Mouse (Mus musculus) midbrain, embryonic 10.5 days (tissue): Measurements from ENCODE around the gene Tmem88. TPM values are rescaled to one million over a fixed set of nuclear protein-coding genes. Genes with fewer than 3 reads are reported as not detected.

Experiments
- DNase-seq: peaks from one replicate; pipeline ENCODE4 v3.0.0-alpha.2; 2017; ENCODE audit warnings: low spot score
- H3K27ac ChIP-seq: fragments of 300-500 bp; sonication (generic); replicated peaks from 2 replicates; pipeline ENCODE4 v1.5.1; 2016; ENCODE audit warnings: mild to moderate bottlenecking
- H3K27me3 ChIP-seq: fragments of 300-500 bp; sonication (generic); 2 replicates; pipeline ENCODE4 v1.6.1; 2016; ENCODE audit warnings: low read depth, mild to moderate bottlenecking; ENCODE audit not compliant: poor library complexity, severe bottlenecking
- H3K36me3 ChIP-seq: fragments of 300-500 bp; sonication (generic); 2 replicates; pipeline ENCODE4 v1.6.1; 2016; ENCODE audit warnings: mild to moderate bottlenecking, moderate library complexity
- H3K4me1 ChIP-seq: fragments of 300-500 bp; sonication (generic); 2 replicates; pipeline ENCODE4 v1.6.1; 2016
- H3K4me3 ChIP-seq: fragments of 300-500 bp; sonication (generic); 2 replicates; pipeline ENCODE4 v1.5.1; 2016; ENCODE audit warnings: mild to moderate bottlenecking, moderate library complexity
- H3K9me3 ChIP-seq: fragments of 300-500 bp; sonication (generic); replicated peaks from 2 replicates; pipeline ENCODE4 v1.6.1; 2016; ENCODE audit warnings: mild to moderate bottlenecking
- WGBS: fragments of 180-500 bp; shearing (Covaris S2); methylation state at CpG from one replicate; pipeline ENCODE4 v1.1.7; 2016; 5-methylcytosine and 5-hydroxymethylcytosine counted together
- polyA plus RNA-seq: library from polyadenylated mRNA; unstranded; fragments of >200 nt; fragmentation: Nextera tagmentation; extraction: Ambion mirVana; gene quantifications from 2 replicates; pipeline ENCODE4 v1.2.1, GENCODE M21; 2016

Gene Tmem88
- polyA plus RNA-seq, 1 experiment from 2014 or later: 21.4 TPM

DNA sequence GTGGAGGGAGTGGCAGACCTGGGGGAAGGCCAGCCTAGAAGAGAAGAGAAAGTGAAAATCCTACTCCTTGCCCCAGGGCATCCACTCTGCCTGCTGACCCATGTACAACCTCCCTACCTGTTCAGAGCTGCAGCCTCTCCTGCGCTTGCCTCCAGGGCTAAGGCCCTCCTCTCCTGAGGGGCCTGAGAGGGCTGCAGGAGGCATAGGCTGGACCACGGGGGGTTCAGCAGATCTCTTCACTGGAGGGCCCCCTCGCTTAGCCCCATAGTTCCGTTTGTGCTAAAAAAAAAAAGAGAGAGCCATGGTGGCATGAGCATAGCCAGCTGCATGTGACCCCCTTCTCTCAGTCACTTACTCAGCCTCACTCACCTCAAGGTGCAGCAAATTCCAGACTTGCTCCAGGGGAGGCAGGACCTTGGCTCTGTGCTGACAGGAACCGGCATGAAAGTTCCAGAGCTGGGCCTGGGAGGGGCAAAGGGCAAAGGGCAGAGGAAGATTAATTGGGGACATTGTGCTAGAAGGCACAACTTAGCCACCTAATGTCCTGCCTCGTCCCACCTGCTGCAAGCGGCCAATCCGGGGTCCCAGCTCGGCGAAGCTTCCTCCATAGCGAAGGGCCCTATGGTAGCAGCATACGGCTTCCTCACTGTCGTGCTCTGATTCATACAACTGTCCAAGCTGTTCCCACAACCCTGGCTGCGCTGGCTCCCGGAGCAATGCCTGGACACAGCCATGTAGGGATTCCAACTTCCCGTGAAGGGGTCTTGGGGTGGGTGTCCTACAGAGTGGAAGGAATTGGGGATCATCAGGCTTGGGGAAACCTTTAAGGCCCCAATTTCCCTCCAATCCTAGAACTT lies 9.1 kb upstream of the Tmem88 start:
- H3K4me3 ChIP-seq: peak overlapping the region; percentile 93; the same call in 1 of the 2 replicates
- peaks cover 51% of the 10 kb centered on the region for H3K4me1 ChIP-seq
- DNase-seq: no peak
- WGBS: 91% methylated on average over 16 of the region's 16 CpGs
- H3K27ac ChIP-seq: no peak overlapping the region
- H3K9me3 ChIP-seq: no peaks in the 10 kb centered on the region
- no peaks in the 10 kb centered on the region; the same call in 1 of the 2 replicates for H3K27me3 ChIP-seq
- H3K36me3 ChIP-seq: peaks cover 63% of the 10 kb centered on the region

GRCm38 (mm10) chr11:69406282-69406681 lies 8.2 kb upstream of the Tmem88 start:
- 87% methylated on average over 19 of the region's 19 CpGs for WGBS
- Histone ChIP-seq H3K27ac (no peak overlapping the region; the same call in 1 of the 2 replicates), H3K9me3 (no peaks in the 10 kb centered on the region), H3K4me1 (peaks cover 49% of the 10 kb centered on the region), H3K4me3 (peak overlapping the region; percentile 10), H3K27me3 (peaks cover 4% of the 10 kb centered on the region), H3K36me3 (peaks cover 71% of the 10 kb centered on the region)
- no peak for DNase-seq

GRCm38 (mm10) chr11:69405397-69406200 lies 7.6 kb upstream of the Tmem88 start:
- no peak overlapping the region; the same call in 1 of the 2 replicates for H3K27ac ChIP-seq
- peak overlapping the region; percentile 10; the same call in 1 of the 2 replicates for H3K4me3 ChIP-seq
- 93% methylated on average over 24 of the region's 24 CpGs for WGBS
- no peak for DNase-seq
- peaks cover 78% of the 10 kb centered on the region for H3K36me3 ChIP-seq
- no peaks in the 10 kb centered on the region for H3K9me3 ChIP-seq
- peaks cover 10% of the 10 kb centered on the region for H3K27me3 ChIP-seq
- H3K4me1 ChIP-seq: peaks cover 48% of the 10 kb centered on the region

- WGBS: 95% methylated on average over 24 of the region's 24 CpGs
- H3K27ac ChIP-seq: no peak overlapping the region
- DNase-seq: no peak
- no peaks in the 10 kb centered on the region for H3K9me3 ChIP-seq
- H3K4me3 ChIP-seq: 0 out of 2 replicates have a peak overlapping the region, but pooled peaks have one; percentile 14
- H3K27me3 ChIP-seq: peaks cover 18% of the 10 kb centered on the region
- peaks cover 48% of the 10 kb centered on the region for H3K4me1 ChIP-seq
- H3K36me3 ChIP-seq: peaks cover 86% of the 10 kb centered on the region
Measured at GRCm38 (mm10) chr11:69404595-69405396, 6.8 kb upstream of the Tmem88 start.

- 93% methylated on average over 38 of the region's 38 CpGs for WGBS
- Histone ChIP-seq H3K4me1 (peaks cover 49% of the 10 kb centered on the region), H3K9me3 (no peaks in the 10 kb centered on the region), H3K36me3 (peaks cover 91% of the 10 kb centered on the region), H3K27me3 (peaks cover 22% of the 10 kb centered on the region), H3K27ac (no peak overlapping the region), H3K4me3 (peak overlapping the region; percentile 21; the same call in 1 of the 2 replicates)
- no peak for DNase-seq
Measured at GRCm38 (mm10) chr11:69403691-69404594, 5.9 kb upstream of the Tmem88 start.

DNA sequence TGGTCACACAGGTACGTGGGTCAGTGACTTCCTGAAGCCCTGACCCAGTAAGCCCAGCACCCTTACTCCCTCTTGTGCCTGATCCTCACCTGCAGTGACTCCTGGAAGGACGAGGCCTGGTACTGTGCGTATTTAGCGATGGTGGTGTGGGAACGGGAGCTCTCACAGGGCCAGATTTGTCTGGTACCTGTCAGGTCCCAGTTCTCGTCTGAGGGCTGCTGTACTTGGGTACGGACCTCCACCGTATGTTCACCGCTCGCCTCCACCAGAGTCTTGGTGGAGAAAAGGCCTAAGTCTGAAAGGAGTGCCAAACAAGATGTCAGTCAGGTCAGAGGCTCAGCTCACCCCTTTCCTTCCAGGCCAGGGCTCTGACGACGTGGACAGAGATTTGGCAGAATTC lies 4.0 kb upstream of the Tmem88 start:
- Histone ChIP-seq H3K27me3 (peaks cover 28% of the 10 kb centered on the region), H3K4me3 (peak overlapping the region; percentile 11; the same call in 1 of the 2 replicates), H3K4me1 (peaks cover 49% of the 10 kb centered on the region), H3K9me3 (no peaks in the 10 kb centered on the region), H3K27ac (no peak overlapping the region), H3K36me3 (peaks cover 79% of the 10 kb centered on the region)
- 86% methylated on average over 12 of the region's 12 CpGs for WGBS
- no peak for DNase-seq

DNA sequence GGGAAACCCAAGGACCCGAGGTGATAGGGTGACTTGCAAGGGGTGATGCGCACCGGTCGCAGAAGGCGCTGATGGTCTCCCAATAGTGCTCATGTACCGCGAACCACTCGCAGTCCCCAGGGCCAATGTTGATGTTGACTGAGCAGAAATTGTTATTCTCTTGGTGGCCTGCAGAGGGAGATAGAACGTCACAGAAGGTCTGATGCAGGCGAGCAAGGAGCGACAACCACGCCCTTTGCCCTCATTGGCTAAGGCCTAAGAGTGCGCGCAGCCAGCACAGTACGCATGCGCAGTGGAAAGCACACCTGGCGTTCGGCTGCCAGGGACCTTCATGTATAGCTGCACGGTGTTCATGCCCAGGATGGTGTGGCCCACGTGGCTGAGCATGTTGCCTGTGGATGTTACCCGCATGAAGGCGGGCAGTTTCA lies 3.2 kb upstream of the Tmem88 start:
- Histone ChIP-seq H3K36me3 (peaks cover 72% of the 10 kb centered on the region), H3K9me3 (no peaks in the 10 kb centered on the region), H3K27me3 (peaks cover 28% of the 10 kb centered on the region), H3K27ac (no peak overlapping the region), H3K4me3 (peak overlapping the region; percentile 5; the same call in 1 of the 2 replicates), H3K4me1 (peaks cover 57% of the 10 kb centered on the region)
- 19% methylated on average over 22 of the region's 22 CpGs for WGBS
- peak; percentile 82 for DNase-seq

GRCm38 (mm10) chr11:69400083-69400850 lies 2.2 kb upstream of the Tmem88 start:
- Histone ChIP-seq H3K27me3 (peaks cover 28% of the 10 kb centered on the region), H3K9me3 (no peaks in the 10 kb centered on the region), H3K27ac (peak overlapping the region; percentile 63; the same call in 1 of the 2 replicates), H3K36me3 (peaks cover 62% of the 10 kb centered on the region), H3K4me1 (peaks cover 59% of the 10 kb centered on the region), H3K4me3 (peak overlapping the region; percentile 41)
- 73% methylated on average over 25 of the region's 25 CpGs for WGBS
- no peak for DNase-seq

GRCm38 (mm10) chr11:69399201-69400082 lies 1.4 kb upstream of the Tmem88 start:
- H3K4me3 ChIP-seq: peak overlapping the region; percentile 63
- 10% methylated on average over 65 of the region's 66 CpGs for WGBS

More at GRCm38 (mm10) chr11:69399201-69400082, 1.4 kb upstream of the Tmem88 start:
- peak; percentile 59 for DNase-seq
- Histone ChIP-seq H3K9me3 (no peaks in the 10 kb centered on the region), H3K27me3 (peaks cover 28% of the 10 kb centered on the region), H3K27ac (peak overlapping the region; percentile 63; the same call in 1 of the 2 replicates), H3K4me1 (peaks cover 62% of the 10 kb centered on the region), H3K36me3 (peaks cover 54% of the 10 kb centered on the region)
